Mouse (Mus musculus): ENCODE data around the gene Cyb5d1. TPM values are rescaled to one million over a fixed set of nuclear protein-coding genes. Genes with fewer than 3 reads are reported as not detected.

Gene Cyb5d1
- total RNA-seq, 2 experiments from 2014 or later, result 26.1 to 29.3 TPM

GRCm38 (mm10) chr11:69416921-69417448, 21.6 kb upstream of the Cyb5d1 start:
- intact Hi-C loops (cut with DNase I), result no loop called here
- DNase-seq (ENCODE audit: low spot score), result no peak

- intact Hi-C loops (cut with DNase I), result no loop called here
- no peak for DNase-seq (ENCODE audit: low spot score)
Measured at GRCm38 (mm10) chr11:69416509-69416908, 21.1 kb upstream of the Cyb5d1 start.

GRCm38 (mm10) chr11:69415668-69416451, 20.4 kb upstream of the Cyb5d1 start:
- intact Hi-C loops (cut with DNase I), result no loop called here
- no peak for DNase-seq (ENCODE audit: low spot score)

GRCm38 (mm10) chr11:69415327-69415667, 19.9 kb upstream of the Cyb5d1 start:
- intact Hi-C loops (cut with DNase I), result no loop called here
- peak; percentile 43 for DNase-seq (ENCODE audit: low spot score)

- no peak for DNase-seq (ENCODE audit: low spot score)
- intact Hi-C loops (cut with DNase I), result no loop called here
Measured at GRCm38 (mm10) chr11:69414421-69415326, 19.2 kb upstream of the Cyb5d1 start.

- no peak for DNase-seq (ENCODE audit: low spot score)
- intact Hi-C loops (cut with DNase I), result no loop called here
Measured at GRCm38 (mm10) chr11:69413221-69414181, 18.1 kb upstream of the Cyb5d1 start, which contains the start of gene Kdm6b. Kdm6b (minus strand) TSS chr11:69413675.

- intact Hi-C loops (cut with DNase I), result no loop called here
- no peak for DNase-seq (ENCODE audit: low spot score)
Measured at GRCm38 (mm10) chr11:69412548-69412947, 17.1 kb upstream of the Cyb5d1 start.

- DNase-seq (ENCODE audit: low spot score), result peak; percentile 68
- intact Hi-C loops (cut with DNase I), result no loop called here
Measured at GRCm38 (mm10) chr11:69411538-69412203, 16.2 kb upstream of the Cyb5d1 start.

GRCm38 (mm10) chr11:69411073-69411535, 15.7 kb upstream of the Cyb5d1 start:
- intact Hi-C loops (cut with DNase I), result no loop called here
- DNase-seq (ENCODE audit: low spot score), result peak; percentile 91

- DNase-seq (ENCODE audit: low spot score), result peak; percentile 68
- intact Hi-C loops (cut with DNase I), result loop anchor here (1.0 kb wide), 1 partner anchor 8 kb away; no protein-coding TSS in a partner anchor
Measured at GRCm38 (mm10) chr11:69410310-69411072, 15.1 kb upstream of the Cyb5d1 start.

GRCm38 (mm10) chr11:69410045-69410309, 14.5 kb upstream of the Cyb5d1 start:
- DNase-seq (ENCODE audit: low spot score), result no peak
- intact Hi-C loops (cut with DNase I), result loop anchor here (1.0 kb wide), 1 partner anchor 8 kb away; no protein-coding TSS in a partner anchor

- DNase-seq (ENCODE audit: low spot score), result peak; percentile 72
- intact Hi-C loops (cut with DNase I), result loop anchor here (1.0 to 10.0 kb wide), 2 partner anchors 9 to 585 kb away; partner anchors contain the start of genes Gabarap and Phf23
Measured at GRCm38 (mm10) chr11:69409378-69410044, 14.1 kb upstream of the Cyb5d1 start.

- peak; percentile 80 for DNase-seq (ENCODE audit: low spot score)
- intact Hi-C loops (cut with DNase I), result loop anchor here (10.0 kb wide), 1 partner anchor 586 kb away; the partner anchor contains the start of genes Gabarap and Phf23
Measured at GRCm38 (mm10) chr11:69408541-69409377, 13.3 kb upstream of the Cyb5d1 start.

GRCm38 (mm10) chr11:69407724-69408004, 12.2 kb upstream of the Cyb5d1 start:
- no peak for DNase-seq (ENCODE audit: low spot score)
- intact Hi-C loops (cut with DNase I), result loop anchor here (10.0 kb wide), 1 partner anchor 587 kb away; the partner anchor contains the start of genes Gabarap and Phf23

- no peak for DNase-seq (ENCODE audit: low spot score)
- intact Hi-C loops (cut with DNase I), result loop anchor here (10.0 kb wide), 1 partner anchor 588 kb away; the partner anchor contains the start of genes Gabarap and Phf23
Measured at GRCm38 (mm10) chr11:69406867-69407723, 11.7 kb upstream of the Cyb5d1 start.

GRCm38 (mm10) chr11:69406282-69406681, 10.9 kb upstream of the Cyb5d1 start:
- intact Hi-C loops (cut with DNase I), result loop anchor here (10.0 kb wide), 1 partner anchor 589 kb away; the partner anchor contains the start of genes Gabarap and Phf23
- no peak for DNase-seq (ENCODE audit: low spot score)

Data from heart, postnatal 25 days (tissue).